Mouse (Mus musculus) induced T-regulatory cell, adult 2 months (primary cell): ENCODE measurements around the gene Il1b.

Experiments used
- DNase-seq: peaks from one replicate; pipeline ENCODE4 v3.0.0-alpha.2; 2012; ENCODE audit warnings: low read depth

The Il1b gene

DNA sequence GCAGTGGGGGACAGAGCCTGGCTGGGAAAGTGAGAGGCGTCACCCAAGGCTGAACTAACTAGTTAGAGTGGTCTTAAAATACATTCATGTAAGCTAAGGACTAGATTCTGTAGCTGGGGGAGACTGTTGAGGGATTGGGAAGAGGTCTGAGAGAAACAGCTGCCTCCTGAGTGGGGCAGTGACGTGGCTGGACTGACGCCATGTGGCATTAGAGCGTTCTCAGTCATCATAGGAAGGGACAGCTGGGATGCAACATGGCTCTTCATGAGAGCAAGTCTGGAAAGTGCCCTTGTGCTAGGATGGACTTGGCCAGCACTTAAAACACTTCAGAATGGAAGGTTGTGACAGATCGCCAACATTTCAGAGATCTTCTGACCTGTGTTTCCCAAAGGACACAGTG, 2.1 kb downstream of the Il1b start:
- DNase-seq = no peak

GRCm38 (mm10) chr2:129368106-129368505, 2.8 kb downstream of the Il1b start:
- DNase-seq = no peak

GRCm38 (mm10) chr2:129367246-129367645, 3.7 kb downstream of the Il1b start:
- DNase-seq = no peak

DNA sequence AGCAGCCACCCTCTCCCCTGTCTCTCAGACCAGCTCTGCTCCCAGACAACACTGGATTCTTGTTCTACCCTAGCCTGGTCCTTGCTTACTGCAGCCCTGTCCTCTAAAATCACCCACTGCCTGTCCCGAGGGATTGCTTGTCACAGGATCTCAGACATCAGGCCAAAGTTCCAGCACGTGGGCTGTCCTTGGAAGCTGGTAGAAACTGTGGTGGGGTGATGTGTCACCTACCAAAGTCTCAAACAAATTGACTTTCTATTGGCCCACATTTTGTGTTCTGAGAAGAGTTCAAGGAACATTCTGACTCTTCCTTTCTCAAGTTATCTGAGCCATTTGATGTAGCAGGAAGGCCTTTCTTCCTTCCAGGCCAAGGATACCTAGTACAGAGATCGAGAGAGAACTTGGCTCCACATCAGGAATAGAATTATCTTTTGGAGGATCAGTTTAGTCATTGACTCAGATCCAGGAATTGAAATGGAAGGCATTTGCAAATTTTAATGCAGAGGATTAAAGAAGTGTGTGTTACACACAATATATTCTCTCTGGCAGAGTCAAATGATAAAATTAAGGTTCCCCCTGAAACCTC, 9.9 kb downstream of the Il1b start:
- no peak for DNase-seq

DNA sequence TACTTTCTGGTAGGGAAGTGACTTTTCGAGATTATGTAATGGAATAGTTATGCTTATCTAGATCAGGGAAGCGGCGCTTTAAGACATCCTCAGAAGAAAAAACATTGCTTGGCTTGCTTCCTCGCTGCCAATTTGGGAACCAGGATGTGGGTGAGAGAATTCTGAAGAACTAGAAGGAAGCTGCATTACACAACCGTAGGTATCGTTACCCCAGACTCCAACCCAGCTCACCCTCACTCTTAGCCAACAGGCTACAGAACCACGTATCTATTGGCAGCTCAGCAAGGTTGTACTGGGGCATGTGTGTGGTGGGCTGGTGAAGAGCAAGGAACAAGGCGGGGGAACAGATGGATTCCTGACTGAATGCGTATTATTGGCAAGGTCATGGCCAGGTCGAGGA, 10.7 kb downstream of the Il1b start:
- no peak for DNase-seq

DNA sequence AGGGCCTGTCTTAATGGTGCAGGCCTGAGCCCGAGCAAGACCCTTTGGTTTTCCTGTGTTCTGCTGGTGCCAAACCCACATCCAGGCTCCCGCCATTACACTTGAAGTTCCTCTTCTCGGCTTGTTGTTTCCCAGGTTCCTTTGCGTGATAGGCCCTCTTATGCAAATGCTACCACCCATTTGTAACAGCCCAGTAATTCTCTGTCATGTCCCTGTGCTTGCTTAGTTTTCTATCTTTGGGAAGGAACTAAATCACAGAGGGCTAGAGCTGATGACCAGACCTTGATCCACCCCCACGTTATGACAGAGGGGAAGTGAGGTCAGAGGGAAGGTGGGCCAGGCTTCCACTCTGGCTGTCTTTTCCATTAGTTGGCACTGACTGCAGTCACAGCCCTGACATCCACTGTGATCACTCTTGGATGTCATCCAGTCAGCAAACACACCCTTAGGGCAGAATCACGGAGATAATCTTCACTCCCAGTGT, 32.8 kb downstream of the Il1b start:
- no peak for DNase-seq

GRCm38 (mm10) chr2:129333471-129333870, 37.5 kb downstream of the Il1b start:
- DNase-seq = no peak

DNA sequence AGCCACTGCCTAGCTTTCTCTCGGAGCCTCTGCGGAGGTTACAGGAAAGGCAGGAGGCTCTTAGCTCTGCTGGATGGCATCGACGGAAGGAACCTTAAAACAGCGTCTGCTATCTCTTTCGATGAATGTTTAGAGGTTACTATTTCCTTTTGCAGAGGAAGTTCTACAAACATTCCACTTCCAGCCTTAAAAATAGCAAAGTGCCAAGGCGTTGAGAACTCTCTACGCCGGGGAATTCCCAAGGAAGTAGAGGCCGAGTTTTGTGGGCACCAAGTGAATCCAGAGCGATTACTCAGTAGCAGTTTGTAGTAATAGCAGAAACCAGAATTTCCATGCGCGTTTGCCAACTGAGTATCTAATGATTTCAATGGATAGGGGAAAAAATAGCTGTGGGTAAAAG, 40.4 kb downstream of the Il1b start:
- no peak for DNase-seq

DNA sequence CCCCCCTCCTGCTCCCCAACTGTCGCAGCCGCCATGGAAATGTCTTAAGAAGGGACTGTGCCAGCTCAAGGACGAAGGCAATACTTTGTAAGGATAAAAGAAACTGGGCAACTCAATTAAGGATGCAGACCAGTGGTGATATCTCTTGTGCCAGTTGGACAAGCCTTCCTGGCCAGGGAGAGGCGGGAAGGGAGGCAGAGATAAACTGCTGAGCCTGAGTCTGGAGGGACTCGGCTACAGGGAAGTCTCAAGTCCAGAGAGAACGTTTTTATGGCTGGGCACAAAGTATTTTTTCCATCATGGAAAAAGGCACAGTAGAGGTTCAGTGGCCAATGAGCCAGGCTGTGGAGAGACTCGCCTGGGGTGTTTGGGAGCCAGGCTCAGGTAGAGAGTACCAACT, 40.9 kb downstream of the Il1b start:
- no peak for DNase-seq

- DNase-seq = no peak
Observed at GRCm38 (mm10) chr2:129328238-129328637, 42.7 kb downstream of the Il1b start.

DNA sequence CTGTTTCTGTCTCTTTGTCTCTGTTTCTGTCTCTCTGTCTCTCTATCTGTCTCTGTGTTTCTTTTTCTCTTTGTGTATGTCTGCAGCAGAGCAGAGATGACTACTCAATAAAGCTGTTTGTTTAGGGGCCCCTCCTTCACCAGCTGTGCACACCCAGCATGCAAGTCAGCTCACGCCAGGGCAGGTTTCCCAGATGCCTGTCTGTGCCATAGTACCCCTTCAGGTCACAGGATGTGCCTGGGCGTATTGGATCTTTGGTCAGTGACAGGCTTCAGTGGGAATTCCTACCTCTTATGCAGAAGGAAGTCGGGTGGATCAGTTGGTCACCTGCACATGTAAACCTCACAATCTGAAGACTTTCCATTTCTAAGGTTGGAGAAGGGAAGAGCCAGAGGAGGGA, 46.7 kb downstream of the Il1b start:
- no peak for DNase-seq

DNA sequence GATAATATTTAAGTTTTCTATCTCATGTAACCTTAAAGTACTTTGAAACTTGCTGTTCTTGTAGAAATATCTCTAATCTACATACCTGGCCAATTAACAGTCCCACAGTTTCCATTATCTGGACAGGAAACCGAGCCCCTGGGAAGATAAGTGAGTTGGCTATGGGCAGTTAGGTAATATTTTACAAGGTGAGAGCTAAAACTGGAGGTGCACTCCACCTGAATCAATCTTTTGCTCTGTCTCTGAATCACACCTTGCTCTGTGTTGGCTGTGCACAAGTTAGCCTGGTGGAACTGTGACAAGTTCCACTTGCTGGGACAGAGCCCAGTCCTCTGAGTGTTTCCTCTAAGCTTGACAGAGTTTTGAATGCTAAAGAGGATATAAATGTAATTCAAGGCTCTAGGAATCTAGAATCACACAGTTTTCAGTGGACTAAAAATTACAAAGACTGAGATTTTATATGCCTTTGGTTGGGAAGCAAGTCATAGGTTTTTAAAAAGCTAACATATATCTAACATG, 48.8 kb downstream of the Il1b start:
- DNase-seq = no peak

DNA sequence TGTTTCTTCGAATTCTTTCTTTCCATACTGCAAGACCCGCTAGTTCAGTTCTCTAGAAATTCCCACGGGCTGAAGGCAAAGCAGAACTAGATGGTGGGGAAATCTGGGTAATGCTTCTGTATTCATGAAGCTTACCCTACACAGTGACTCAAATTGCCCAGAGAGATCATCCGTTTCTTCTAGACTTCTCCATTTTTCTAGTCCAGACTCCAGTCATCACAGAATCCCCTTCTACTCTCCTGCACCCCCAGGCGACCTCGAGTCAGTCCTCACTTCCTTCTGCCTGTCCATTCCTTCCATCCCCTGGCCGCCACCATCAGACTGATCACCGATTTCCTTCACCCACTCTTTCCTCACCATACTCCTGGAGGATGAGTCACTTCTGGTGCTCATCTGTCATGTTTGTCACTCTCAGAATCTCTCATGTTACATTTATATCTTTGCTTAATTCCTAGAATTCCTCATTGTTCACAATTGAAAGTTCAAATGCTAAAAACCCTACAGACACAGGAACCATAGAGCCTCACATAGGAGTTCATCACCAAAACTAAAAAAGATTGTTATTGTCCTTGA, 50.8 kb downstream of the Il1b start:
- DNase-seq = no peak

DNA sequence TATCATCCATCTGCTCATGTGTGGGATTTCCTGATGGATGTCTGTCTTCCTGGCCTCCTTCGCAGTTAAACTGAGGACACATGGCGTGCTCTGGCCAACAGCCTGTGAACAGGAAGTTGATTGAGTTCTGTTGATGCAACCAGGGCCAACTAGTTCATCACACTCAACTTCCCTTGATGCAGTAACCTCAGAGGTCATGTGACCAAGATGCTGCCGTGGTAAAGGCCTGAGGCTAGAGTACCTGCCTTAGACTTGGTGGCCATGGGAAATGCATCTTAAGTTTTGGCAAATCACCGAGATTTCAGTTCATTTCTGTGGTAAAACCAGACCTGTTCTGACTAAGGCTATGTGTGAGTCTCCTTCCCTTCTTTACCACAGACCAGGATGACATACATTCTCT, 55.1 kb downstream of the Il1b start:
- DNase-seq = peak; percentile 17

- DNase-seq = no peak
Observed at GRCm38 (mm10) chr2:129314880-129315279, 56.1 kb downstream of the Il1b start.
